Mouse (Mus musculus) ES-Bruce4 (cell line): ENCODE measurements around the gene Sema5a.

Experiments
- EP300 ChIP-seq: IDR thresholded peaks from 2 replicates; pipeline ENCODE4 v1.6.1; 2011; ENCODE audit warnings: low read depth, low read length; ENCODE audit not compliant: insufficient read depth
- POLR2A ChIP-seq: IDR thresholded peaks from one replicate; pipeline ENCODE4 v1.8.1; 2011; ENCODE audit warnings: low read length; ENCODE audit not compliant: insufficient read depth

DNA sequence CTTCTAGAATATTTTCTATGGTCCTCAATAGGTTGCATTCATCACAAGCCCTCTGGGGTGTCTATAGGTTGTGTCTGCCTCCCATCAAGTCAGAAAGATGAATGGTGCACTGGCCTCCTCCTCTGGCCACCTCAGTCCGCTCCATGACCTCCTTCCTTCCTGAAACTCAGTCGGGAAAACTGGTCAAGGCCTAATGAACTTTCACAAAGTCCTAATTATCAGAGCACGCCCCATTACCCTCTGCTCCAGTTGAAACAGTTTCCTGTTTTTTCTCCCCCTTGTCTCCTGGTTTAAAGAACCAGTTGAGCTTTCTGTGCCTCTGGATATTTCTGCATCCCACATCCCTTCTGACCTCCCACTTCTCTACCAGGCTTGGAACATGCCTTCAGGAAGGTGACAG, 300.8 kb downstream of the Sema5a start:
- TF ChIP-seq EP300 (no peak), POLR2A (no peak)
